Mouse (Mus musculus) limb, embryonic 11.5 days (tissue): ENCODE measurements around the gene Rab24. TPM values are rescaled to one million over a fixed set of nuclear protein-coding genes. Genes with fewer than 3 reads are reported as not detected.

ENCODE experiments used
- ATAC-seq: fragments of 200-750 bp; cut with Nextera tagmentation; 2 replicates; pipeline ENCODE4 v1.8.0; 2017; ENCODE audit warnings: low read depth; ENCODE audit not compliant: insufficient number of reproducible peaks, low FRiP score, low TSS enrichment
- DNase-seq: peaks from one replicate; pipeline ENCODE4 v3.0.0-alpha.2; 2015; ENCODE audit warnings: low spot score
- H3K27ac ChIP-seq: fragments of 300-500 bp; sonication (generic); replicated peaks from 2 replicates; pipeline ENCODE4 v1.5.1; 2014; ENCODE audit warnings: low read depth, mild to moderate bottlenecking, low read length
- H3K27me3 ChIP-seq: fragments of 300-500 bp; sonication (generic); 2 replicates; pipeline ENCODE4 v1.6.1; 2014; ENCODE audit warnings: mild to moderate bottlenecking, low read length, mixed read lengths; ENCODE audit not compliant: control insufficient read depth, insufficient read depth
- H3K36me3 ChIP-seq: fragments of 300-500 bp; sonication (generic); 2 replicates; pipeline ENCODE4 v1.6.1; 2014; ENCODE audit warnings: mild to moderate bottlenecking, low read length, moderate library complexity, mixed read lengths; ENCODE audit not compliant: control insufficient read depth, insufficient read depth
- H3K4me1 ChIP-seq: fragments of 300-500 bp; sonication (generic); 2 replicates; pipeline ENCODE4 v1.6.1; 2014; ENCODE audit warnings: low read length, mixed read lengths; ENCODE audit not compliant: control insufficient read depth, insufficient read depth
- H3K4me2 ChIP-seq: fragments of 300-500 bp; sonication (generic); 2 replicates; pipeline ENCODE4 v1.6.1; 2014; ENCODE audit warnings: low read depth, mild to moderate bottlenecking, moderate library complexity; ENCODE audit not compliant: severe bottlenecking
- H3K4me3 ChIP-seq: fragments of 300-500 bp; sonication (generic); 2 replicates; pipeline ENCODE4 v1.5.1; 2014; ENCODE audit warnings: low read depth, low read length
- H3K9ac ChIP-seq: fragments of 300-500 bp; sonication (generic); 2 replicates; pipeline ENCODE4 v1.6.1; 2014; ENCODE audit warnings: mild to moderate bottlenecking, low read length
- H3K9me3 ChIP-seq: fragments of 300-500 bp; sonication (generic); 2 replicates; pipeline ENCODE4 v1.6.1; 2016; ENCODE audit warnings: low read length; ENCODE audit not compliant: control insufficient read depth
- WGBS: fragments of 180-500 bp; shearing (Covaris S2); extraction: QIAGEN DNeasy Blood & Tissue Kit; methylation state at CpG from one replicate; pipeline ENCODE4 v1.1.7; 2014; 5-methylcytosine and 5-hydroxymethylcytosine counted together
- polyA plus RNA-seq: library from polyadenylated mRNA; unstranded; fragments of >200 nt; fragmentation: Nextera tagmentation; extraction: Ambion mirVana; gene quantifications from 2 replicates; pipeline ENCODE4 v1.2.1, GENCODE M21; 2014

Rab24 gene
- polyA plus RNA-seq, 1 experiment from 2014 or later, result 90.6 TPM

GRCm38 (mm10) chr13:55332331-55332730 is 10.6 kb upstream of the Rab24 start:
- Histone ChIP-seq H3K9me3 (no peaks in the 10 kb centered on the region), H3K4me2 (no peak overlapping the region), H3K9ac (no peak overlapping the region), H3K4me1 (peaks cover 16% of the 10 kb centered on the region), H3K4me3 (no peak overlapping the region), H3K36me3 (no peaks in the 10 kb centered on the region), H3K27me3 (no peaks in the 10 kb centered on the region), H3K27ac (no peak overlapping the region)
- DNase-seq (no peak), ATAC-seq (no peak)
- WGBS, result 94% methylated on average over 3 of the region's 3 CpGs

DNA sequence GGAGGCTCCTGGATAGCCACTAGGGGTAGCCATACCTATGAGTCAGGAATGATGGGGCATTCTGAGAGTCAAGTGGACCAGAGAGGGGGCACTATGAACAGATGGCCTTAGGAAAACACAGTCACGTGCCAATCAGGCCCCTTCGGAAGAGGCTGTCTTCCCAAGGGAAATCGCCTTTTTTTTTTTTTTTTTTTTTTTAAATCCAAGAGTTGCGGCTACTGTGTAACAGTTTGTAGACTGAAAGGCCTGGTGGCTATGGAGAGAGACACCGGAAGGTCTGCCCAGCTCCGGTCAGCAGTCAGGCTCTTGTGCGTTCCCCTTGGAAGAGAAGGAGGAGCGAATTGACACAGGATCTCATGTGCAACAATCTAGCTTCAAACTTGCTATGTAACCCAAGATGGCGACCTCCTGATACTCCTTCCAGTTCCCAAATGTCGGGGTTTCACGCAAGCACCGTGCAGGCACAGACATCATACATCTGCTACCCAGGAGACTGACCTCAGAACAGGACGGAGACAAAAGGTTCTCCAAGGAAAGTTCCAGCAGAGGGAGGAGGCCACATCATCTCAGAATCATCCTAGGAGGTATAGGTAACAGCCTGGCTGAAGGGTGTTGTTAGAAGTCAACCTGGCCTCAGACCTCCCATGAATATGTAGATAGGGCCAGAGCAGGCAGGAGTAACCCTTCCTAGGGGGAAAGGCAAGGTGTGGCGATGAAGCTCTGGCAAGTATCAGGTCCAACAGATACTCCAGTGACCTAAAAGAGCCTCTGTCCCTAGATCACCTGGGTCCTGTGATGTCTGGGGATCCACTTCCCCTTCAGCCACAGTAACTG is 9.0 kb upstream of the Rab24 start:
- Histone ChIP-seq H3K9ac (peak overlapping the region; percentile 79; the same call in 1 of the 2 replicates), H3K9me3 (no peaks in the 10 kb centered on the region), H3K27me3 (no peaks in the 10 kb centered on the region), H3K36me3 (peaks cover 7% of the 10 kb centered on the region), H3K27ac (peak overlapping the region; percentile 92), H3K4me1 (peaks cover 16% of the 10 kb centered on the region), H3K4me3 (peak overlapping the region; percentile 69), H3K4me2 (peak overlapping the region; percentile 94)
- WGBS, result 44% methylated on average over 14 of the region's 14 CpGs
- DNase-seq, result peak; percentile 40
- no peak for ATAC-seq

DNA sequence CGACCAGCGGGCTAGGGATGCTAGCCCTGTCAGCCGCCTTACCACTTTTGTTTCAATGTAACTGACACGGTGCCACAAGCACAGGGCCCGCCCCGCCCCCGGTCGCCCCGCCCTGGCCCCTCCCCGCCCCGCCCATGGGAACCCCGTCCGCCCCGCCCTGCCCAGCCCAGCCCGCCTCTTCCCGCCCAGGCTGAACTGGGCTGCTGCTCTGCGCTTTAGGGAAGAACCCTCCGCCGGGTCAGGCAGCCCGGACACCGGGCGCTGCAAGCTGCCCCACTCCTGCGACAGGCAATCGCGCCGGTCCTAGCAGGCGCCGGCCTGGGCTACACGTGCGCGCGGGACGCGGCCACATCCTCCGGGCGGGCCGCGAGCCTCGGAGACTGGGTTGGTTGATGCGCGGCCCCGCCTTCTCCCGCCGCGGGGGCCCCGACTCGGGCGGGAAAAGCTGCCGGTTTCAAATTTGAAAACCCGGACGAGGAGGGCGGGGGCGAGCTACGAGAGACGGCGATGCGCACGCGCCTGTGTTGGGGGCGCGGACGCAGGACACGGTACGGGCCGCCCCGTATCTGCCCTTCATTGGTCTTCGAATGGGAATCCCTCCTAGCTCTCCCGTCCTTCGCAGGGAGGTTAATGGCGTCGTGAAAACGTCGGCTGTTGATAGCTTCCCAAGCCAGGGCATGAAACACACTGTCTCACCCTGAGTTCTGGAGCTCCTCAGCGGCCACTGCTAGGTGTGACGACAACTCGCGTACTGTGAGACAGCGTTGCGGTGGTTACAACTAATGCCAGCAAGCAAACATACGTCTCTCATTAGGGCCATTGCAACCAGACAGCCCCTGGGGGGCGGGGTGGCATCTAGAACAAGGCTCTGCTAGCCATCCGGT is 8.2 kb upstream of the Rab24 start, which contains the start of gene Mxd3:
Gene Mxd3, minus strand, starts transcription at position 141 of the 884 bp plus-strand sequence.
- Histone ChIP-seq H3K4me3 (peak within 1 kb of the TSS; percentile 69), H3K27ac (peak within 1 kb of the TSS; percentile 92), H3K9ac (peak within 1 kb of the TSS; percentile 79), H3K4me1 (peaks cover 16% of the 10 kb centered on the region), H3K27me3 (no peaks in the 10 kb centered on the region), H3K4me2 (peak within 1 kb of the TSS; percentile 94), H3K36me3 (peaks cover 13% of the 10 kb centered on the region), H3K9me3 (no peaks in the 10 kb centered on the region)
- DNase-seq (peak; percentile 92), ATAC-seq (peak; percentile 81)
- under 1% methylated on average over 78 of the region's 82 CpGs for whole genome bisulfite sequencing

- no peak for DNase-seq
- H3K4me1 ChIP-seq, result peaks cover 16% of the 10 kb centered on the region
- H3K27ac ChIP-seq, result peak overlapping the region; percentile 62; the same call in 1 of the 2 replicates
- H3K4me2 ChIP-seq, result peak overlapping the region; percentile 94
- H3K27me3 ChIP-seq, result no peaks in the 10 kb centered on the region
- peak overlapping the region; percentile 79 for H3K9ac ChIP-seq
- 1% methylated on average over 28 of the region's 29 CpGs for WGBS
- peak overlapping the region; percentile 69 for H3K4me3 ChIP-seq
- no peaks in the 10 kb centered on the region for H3K9me3 ChIP-seq
- H3K36me3 ChIP-seq, result peaks cover 15% of the 10 kb centered on the region
- peak; percentile 45 for ATAC-seq
Observed at GRCm38 (mm10) chr13:55329109-55329682, 7.5 kb upstream of the Rab24 start.

DNA sequence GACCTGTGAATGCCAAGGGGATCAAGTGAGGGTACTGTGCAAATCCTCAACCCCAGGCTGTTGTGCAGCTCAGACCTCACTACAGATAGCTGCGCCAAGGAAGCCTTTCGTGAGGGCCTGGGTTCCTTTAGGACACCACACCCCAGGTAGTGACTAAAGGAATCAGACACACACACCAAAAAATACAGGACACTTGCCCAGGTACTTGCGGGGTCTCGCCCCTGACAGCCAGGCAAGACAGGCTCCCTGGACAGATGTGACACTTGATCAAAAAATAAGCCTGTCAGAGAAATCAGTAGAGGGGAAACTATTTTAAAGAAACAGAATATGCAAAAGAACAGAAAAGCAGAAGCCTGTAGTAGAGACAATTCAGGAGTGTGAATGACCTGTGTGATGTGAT is 6.9 kb upstream of the Rab24 start:
- no peak for ATAC-seq

DNA sequence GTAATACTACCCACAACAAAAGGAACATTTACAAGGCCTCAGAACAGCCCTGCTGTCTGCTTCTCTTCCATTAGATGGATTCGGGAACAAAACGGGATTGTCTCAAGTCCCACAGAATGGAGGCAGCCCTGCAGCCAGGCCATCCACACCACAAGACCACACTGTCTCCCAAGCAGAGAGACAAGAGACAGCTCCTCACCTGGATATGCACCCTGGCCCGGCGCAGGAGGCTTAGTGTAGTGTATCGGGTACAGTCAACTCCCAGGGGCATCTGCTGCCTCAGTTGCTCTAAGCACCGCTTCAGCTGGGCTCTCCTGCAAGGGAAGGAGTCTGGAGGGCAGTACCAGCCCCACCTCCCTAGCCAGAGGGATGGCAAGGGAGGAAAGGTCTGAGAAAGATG is 6.4 kb upstream of the Rab24 start:
- DNase-seq (no peak), ATAC-seq (no peak)
- H3K9me3 ChIP-seq, result no peaks in the 10 kb centered on the region
- H3K4me2 ChIP-seq, result peak overlapping the region; percentile 94; the same call in 1 of the 2 replicates
- H3K36me3 ChIP-seq, result peaks cover 15% of the 10 kb centered on the region
- H3K4me3 ChIP-seq, result no peak overlapping the region
- H3K4me1 ChIP-seq, result peaks cover 16% of the 10 kb centered on the region
- H3K27ac ChIP-seq, result no peak overlapping the region
- WGBS, result 84% methylated on average over 6 of the region's 6 CpGs
- H3K27me3 ChIP-seq, result no peaks in the 10 kb centered on the region
- no peak overlapping the region for H3K9ac ChIP-seq

More for the DNA sequence above, 6.9 kb upstream of the Rab24 start:
- DNase-seq, result no peak
- 74% methylated on average over 4 of the region's 4 CpGs for WGBS
- Histone ChIP-seq H3K9ac (peak overlapping the region; percentile 79), H3K27me3 (no peaks in the 10 kb centered on the region), H3K4me1 (peaks cover 16% of the 10 kb centered on the region), H3K27ac (no peak overlapping the region), H3K4me3 (peak overlapping the region; percentile 69), H3K9me3 (no peaks in the 10 kb centered on the region), H3K4me2 (peak overlapping the region; percentile 94), H3K36me3 (peaks cover 15% of the 10 kb centered on the region)

GRCm38 (mm10) chr13:55327633-55328032 is 5.9 kb upstream of the Rab24 start:
- Histone ChIP-seq H3K9ac (no peak overlapping the region), H3K4me3 (no peak overlapping the region), H3K27me3 (no peaks in the 10 kb centered on the region), H3K4me1 (peaks cover 20% of the 10 kb centered on the region), H3K36me3 (peaks cover 15% of the 10 kb centered on the region), H3K4me2 (no peak overlapping the region), H3K27ac (no peak overlapping the region), H3K9me3 (no peaks in the 10 kb centered on the region)
- DNase-seq (peak; percentile 88), ATAC-seq (no peak)
- WGBS, result 65% methylated on average over 8 of the region's 8 CpGs

DNA sequence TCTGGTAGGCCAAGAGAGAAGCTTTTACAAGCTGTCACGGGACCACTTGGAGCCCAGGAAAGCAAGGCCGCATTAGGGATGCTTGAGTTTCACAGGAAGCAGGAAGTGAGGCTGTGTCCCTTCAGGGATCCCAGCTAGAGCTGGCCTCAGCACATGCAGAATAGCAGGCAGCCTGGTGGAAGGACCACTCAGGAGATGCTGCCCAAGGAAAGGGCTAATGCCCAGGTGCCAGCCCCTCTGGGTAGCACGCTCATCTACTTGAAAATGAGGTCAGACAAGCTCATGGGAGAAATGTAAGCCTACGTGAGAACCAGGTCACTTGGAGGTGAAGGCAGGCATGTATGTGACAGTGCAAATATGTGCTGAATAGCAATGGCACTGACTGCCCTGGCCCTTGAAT is 5.4 kb upstream of the Rab24 start:
- Histone ChIP-seq H3K36me3 (peaks cover 15% of the 10 kb centered on the region), H3K9me3 (no peaks in the 10 kb centered on the region), H3K9ac (no peak overlapping the region), H3K27me3 (no peaks in the 10 kb centered on the region), H3K27ac (no peak overlapping the region), H3K4me1 (peaks cover 21% of the 10 kb centered on the region), H3K4me2 (no peak overlapping the region), H3K4me3 (no peak overlapping the region)
- ATAC-seq (no peak), DNase-seq (no peak)
- WGBS, result 55% methylated on average over 4 of the region's 4 CpGs
